Mouse (Mus musculus) megakaryocyte progenitor cell, adult 5-6 weeks (primary cell): Measurements from ENCODE around the gene Aipl1. TPM values are rescaled to one million over a fixed set of nuclear protein-coding genes. Genes with fewer than 3 reads are reported as not detected.

Experiments used
- ATAC-seq: replicated peaks from 2 replicates; pipeline ENCODE4 v1.8.0; 2016; ENCODE audit warnings: mild to moderate bottlenecking, moderate TSS enrichment, inconsistent platforms; ENCODE audit not compliant: poor library complexity
- total RNA-seq, 2 experiments: library from RNA; stranded (forward) in 1 of 2; stranded (reverse) in 1 of 2; fragments of 157-497, 149-512 nt in 1 of 2; fragments of 200-1000 nt in 1 of 2; gene quantifications; 2 replicates each; pipeline versions ENCODE4 v1.2.3 to v1.2.4; 2015 to 2017

Gene Aipl1
- total RNA-seq, 2 experiments from 2014 or later: 0.54 TPM; not detected in 1

DNA sequence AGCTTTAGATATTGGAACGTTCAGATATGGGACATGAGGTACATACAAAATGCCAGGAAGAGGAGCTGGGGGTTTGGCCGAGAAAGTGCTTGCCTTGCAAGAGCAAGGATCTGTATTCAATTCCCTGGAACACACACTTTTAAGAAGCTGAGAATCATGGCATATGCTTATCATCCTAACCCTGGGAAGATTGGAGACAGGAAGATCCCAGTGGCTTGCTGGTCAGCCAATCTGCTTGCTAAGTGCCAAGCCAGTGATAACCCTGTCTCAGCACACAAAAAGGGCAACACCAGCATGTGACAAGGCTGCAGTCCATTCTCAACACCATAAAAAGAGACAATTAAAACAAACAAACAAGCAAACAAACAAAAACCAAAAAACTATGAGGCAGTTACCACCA is 53.2 kb downstream of the Aipl1 start:
- no peak for ATAC-seq

Other genes with a start within 250 kb of the Aipl1 start
- 20.4 and 21.5 TPM in 2 replicates for gene Pimreg, start 4.5 kb upstream of the Aipl1 start, total RNA-seq (2015)
- gene Pimreg, start 4.5 kb upstream of the Aipl1 start, total RNA-seq (2017): 13.7 and 14.3 TPM in 2 replicates
- gene Pitpnm3, start 98.3 kb upstream of the Aipl1 start, total RNA-seq (2015): not detected in 2 replicates
- not detected in 2 replicates for gene Pitpnm3, start 98.3 kb upstream of the Aipl1 start, total RNA-seq (2017)
- 0.10 TPM in 1 of 2 replicates, not detected in the other for gene Gm43951, start 169.3 kb upstream of the Aipl1 start, total RNA-seq (2015)
- 0.37 and 1.3 TPM in 2 replicates for gene Gm43951, start 169.3 kb upstream of the Aipl1 start, total RNA-seq (2017)
- 7.8 and 11.6 TPM in 2 replicates for gene 4933427D14Rik, start 169.9 kb upstream of the Aipl1 start, total RNA-seq (2015)
- 6.2 and 19.5 TPM in 2 replicates for gene 4933427D14Rik, start 169.9 kb upstream of the Aipl1 start, total RNA-seq (2017)
- gene Txndc17, start 170.0 kb upstream of the Aipl1 start, total RNA-seq (2015): 123 and 130 TPM in 2 replicates
- 37.1 and 46.5 TPM in 2 replicates for gene Txndc17, start 170.0 kb upstream of the Aipl1 start, total RNA-seq (2017)
- gene Med31, start 178.1 kb upstream of the Aipl1 start, total RNA-seq (2015): 15.2 and 16.9 TPM in 2 replicates
- 12.9 and 16.7 TPM in 2 replicates for gene Med31, start 178.1 kb upstream of the Aipl1 start, total RNA-seq (2017)
- gene Slc13a5, start 229.7 kb upstream of the Aipl1 start, total RNA-seq (2015): 0.12 TPM in 1 of 2 replicates, not detected in the other
- 0.24 and 0.25 TPM in 2 replicates for gene Slc13a5, start 229.7 kb upstream of the Aipl1 start, total RNA-seq (2017)